Comparison of ENCODE assay signal across 8 mouse cellular contexts in the genomic region with DNA sequence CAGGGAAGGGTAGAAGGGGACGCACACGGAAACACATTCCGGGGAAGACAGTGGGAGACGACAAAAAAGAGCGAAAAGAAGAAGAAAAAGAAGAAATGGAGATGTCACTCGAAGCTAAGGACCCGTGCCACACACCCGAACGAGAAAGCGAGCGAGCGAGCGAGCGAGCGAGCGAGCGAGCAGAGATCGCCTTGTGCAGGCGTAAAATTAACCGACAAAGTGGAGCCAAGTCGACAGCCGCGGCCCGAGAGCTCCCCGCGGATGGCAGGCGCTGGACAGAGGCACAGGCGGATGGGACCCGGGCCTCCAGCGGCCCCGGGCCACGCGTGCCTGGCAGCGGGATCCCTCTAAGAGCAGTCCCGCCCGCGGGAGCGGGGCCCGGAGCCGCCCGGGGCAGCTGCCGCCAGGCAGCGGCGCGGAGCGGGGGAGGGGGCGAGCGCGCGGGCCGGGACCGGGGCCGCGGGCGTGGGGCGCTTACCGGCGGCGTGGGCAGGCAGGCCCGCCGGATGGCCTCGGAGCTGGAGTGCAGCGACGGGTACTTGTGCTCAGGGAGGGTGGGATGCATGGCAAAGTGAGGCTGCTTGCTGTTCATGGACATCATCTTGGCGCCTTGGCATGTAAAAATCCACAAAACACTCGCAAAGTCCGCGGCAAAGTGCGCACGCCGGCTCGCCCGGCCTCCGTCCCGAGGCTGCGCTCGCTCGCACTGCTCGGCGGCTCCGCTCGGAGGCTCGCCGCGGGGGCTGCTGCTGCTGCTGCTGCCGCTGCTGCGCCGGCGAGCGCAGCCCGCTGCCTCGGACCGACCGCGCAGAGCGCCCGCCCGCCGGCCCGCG. TPM values are rescaled to one million over a fixed set of nuclear protein-coding genes. Genes with fewer than 3 reads are reported as not detected.
DNase-seq lines count a peak whose midpoint lies in the region; ATAC-seq and TF ChIP-seq lines count a peak whose summit lies in the region.

No protein-coding gene starts in this region.

- H3K27me3 ChIP-seq in kidney, embryonic 16.5 days (ENCODE audit: insufficient read depth, low read length) = peaks cover 93% of the 10 kb centered on the region
- peaks cover 76% of the 10 kb centered on the region for H3K27me3 ChIP-seq in forebrain, embryonic 16.5 days (replicated peaks; ENCODE audit: control insufficient read depth, insufficient read depth, low read length)
- peaks cover 95% of the 10 kb centered on the region for H3K27me3 ChIP-seq in liver, embryonic 12.5 days (replicated peaks)
- peaks cover 86% of the 10 kb centered on the region for H3K27me3 ChIP-seq in small intestine, adult 2 months (ENCODE audit: control insufficient read depth, insufficient read depth, low read length)

- no peaks in the 10 kb centered on the region for H3K9me3 ChIP-seq in kidney, embryonic 16.5 days (ENCODE audit: low read length)
- H3K9me3 ChIP-seq in forebrain, embryonic 16.5 days (ENCODE audit: control insufficient read depth, low read length) = no peaks in the 10 kb centered on the region
- H3K9me3 ChIP-seq in liver, embryonic 12.5 days (replicated peaks) = no peaks in the 10 kb centered on the region

- no peak for DNase-seq in kidney, adult 9 months
- peak; percentile 51 for DNase-seq in R1 (ENCODE audit: low read depth, low spot score)
- no peak for DNase-seq in cerebellum, adult 11 months

- peaks cover 23% of the 10 kb centered on the region for H3K4me1 ChIP-seq in kidney, embryonic 16.5 days (ENCODE audit: insufficient read depth, low read length)
- peaks cover 27% of the 10 kb centered on the region for H3K4me1 ChIP-seq in forebrain, embryonic 16.5 days (replicated peaks; ENCODE audit: control insufficient read depth, insufficient read depth, low read length)
- H3K4me1 ChIP-seq in liver, embryonic 12.5 days = peaks cover 9% of the 10 kb centered on the region
- H3K4me1 ChIP-seq in small intestine, adult 2 months (ENCODE audit: control insufficient read depth, insufficient read depth, insufficient read length, low read length) = peaks cover 10% of the 10 kb centered on the region

- no peaks in the 10 kb centered on the region for H3K36me3 ChIP-seq in kidney, embryonic 16.5 days (ENCODE audit: insufficient read depth, low read length)
- H3K36me3 ChIP-seq in forebrain, embryonic 16.5 days (ENCODE audit: control insufficient read depth, insufficient read depth) = no peaks in the 10 kb centered on the region
- H3K36me3 ChIP-seq in liver, embryonic 12.5 days = no peaks in the 10 kb centered on the region
- H3K36me3 ChIP-seq in small intestine, adult 2 months (ENCODE audit: control insufficient read depth, insufficient read depth, low read length) = no peaks in the 10 kb centered on the region

- peak overlapping the region; percentile 19 for H3K9ac ChIP-seq in kidney, embryonic 16.5 days (replicated peaks; ENCODE audit: low read length)
- H3K9ac ChIP-seq in forebrain, embryonic 16.5 days (replicated peaks; ENCODE audit: low read depth, low read length) = peak overlapping the region; percentile 29; the same call in 1 of the 2 replicates
- no peak overlapping the region for H3K9ac ChIP-seq in liver, embryonic 12.5 days

- no peak overlapping the region for H3K27ac ChIP-seq in kidney, embryonic 16.5 days (ENCODE audit: low read length)
- no peak overlapping the region for H3K27ac ChIP-seq in forebrain, embryonic 16.5 days (ENCODE audit: low read length)
- H3K27ac ChIP-seq in liver, embryonic 12.5 days = no peak overlapping the region
- H3K27ac ChIP-seq in small intestine, adult 2 months (ENCODE audit: insufficient read depth, low read depth, low read length) = no peak overlapping the region

- no peak for TF ChIP-seq CTCF in small intestine, adult 2 months (IDR thresholded peaks at IDR 0.05; ENCODE audit: extremely low read depth, insufficient read length, insufficient replicate concordance, low read depth, low read length)

- TF ChIP-seq POLR2A in small intestine, adult 2 months (IDR thresholded peaks at IDR 0.05; ENCODE audit: low read depth, low read length) = no peak

- ATAC-seq in kidney, embryonic 16.5 days (ENCODE audit: low FRiP score, low TSS enrichment) = peak; percentile 11; the same call in 1 of the 2 replicates
- peak; percentile 73 for ATAC-seq in forebrain, embryonic 16.5 days
- ATAC-seq in liver, embryonic 12.5 days = peak; percentile 48
- no peak for ATAC-seq in erythroid progenitor cell, adult 5-6 weeks (replicated peaks; ENCODE audit: low FRiP score, poor library complexity, severe bottlenecking)

- WGBS in kidney, embryonic 16.5 days = under 1% methylated on average over 76 of the region's 101 CpGs
- under 1% methylated on average over 101 of the region's 101 CpGs for WGBS in forebrain, embryonic 16.5 days
- under 1% methylated on average over 88 of the region's 101 CpGs for WGBS in liver, embryonic 12.5 days (ENCODE audit: insufficient replicate concordance)
- WGBS in small intestine, adult 2 months = 1% methylated on average over 101 of the region's 101 CpGs

- peak overlapping the region; percentile 81 for H3K4me2 ChIP-seq in kidney, embryonic 16.5 days (replicated peaks; ENCODE audit: low read depth, low read length)
- peak overlapping the region; percentile 76 for H3K4me2 ChIP-seq in forebrain, embryonic 16.5 days (ENCODE audit: low read length)
- H3K4me2 ChIP-seq in liver, embryonic 12.5 days = peak overlapping the region; percentile 71

- H3K4me3 ChIP-seq in kidney, embryonic 16.5 days (ENCODE audit: low read length) = peak overlapping the region; percentile 54
- peak overlapping the region; percentile 59 for H3K4me3 ChIP-seq in forebrain, embryonic 16.5 days (replicated peaks; ENCODE audit: low read length)
- peak overlapping the region; percentile 56 for H3K4me3 ChIP-seq in liver, embryonic 12.5 days
- H3K4me3 ChIP-seq in small intestine, adult 2 months (ENCODE audit: low read depth, low read length) = peak overlapping the region; percentile 59

RNA-seq across cellular contexts. Expression of a gene that starts 0.5 kb away (rescaled TPM):
- 0.32 and 0.35 TPM in 2 replicates for polyA plus RNA-seq in kidney, embryonic 16.5 days (2015; fragmentation: Nextera tagmentation; extraction: Ambion mirVana)
- polyA plus RNA-seq in forebrain, embryonic 16.5 days (2015; fragmentation: Nextera tagmentation; extraction: Ambion mirVana) = 1.1 and 1.8 TPM in 2 replicates
- 0.11 and 0.19 TPM in 2 replicates for polyA plus RNA-seq in liver, embryonic 12.5 days (2016; fragmentation: Nextera tagmentation; extraction: Ambion mirVana)
- polyA plus RNA-seq in small intestine, adult 2 months (2012; rRNA removed) = 0.10 and 0.19 TPM in 2 replicates
- total RNA-seq in erythroid progenitor cell, adult 5-6 weeks (2015; ENCODE audit: low replicate concordance) = not detected in 2 replicates
- not detected in 2 replicates for total RNA-seq in erythroid progenitor cell, adult 5-6 weeks (2017; ENCODE audit: low replicate concordance)

RNA-seq across cellular contexts. Expression of a gene that starts 55.1 kb away (rescaled TPM):
- 26.7 and 26.8 TPM in 2 replicates for polyA plus RNA-seq in kidney, embryonic 16.5 days (2015; fragmentation: Nextera tagmentation; extraction: Ambion mirVana)
- polyA plus RNA-seq in forebrain, embryonic 16.5 days (2015; fragmentation: Nextera tagmentation; extraction: Ambion mirVana) = 31.5 TPM in 2 replicates
- 12.1 and 12.2 TPM in 2 replicates for polyA plus RNA-seq in liver, embryonic 12.5 days (2016; fragmentation: Nextera tagmentation; extraction: Ambion mirVana)
- polyA plus RNA-seq in small intestine, adult 2 months (2012; rRNA removed) = 0.42 and 0.81 TPM in 2 replicates
- total RNA-seq in erythroid progenitor cell, adult 5-6 weeks (2015; ENCODE audit: low replicate concordance) = 0.36 and 2.5 TPM in 2 replicates
- 2.6 and 29.0 TPM in 2 replicates for total RNA-seq in erythroid progenitor cell, adult 5-6 weeks (2017; ENCODE audit: low replicate concordance)
